ENCODE assay signal across 8 mouse cellular contexts in genomic region chr19:7165509-7166199, GRCm38 (mm10). TPM values are rescaled to one million over a fixed set of nuclear protein-coding genes. Genes with fewer than 3 reads are reported as not detected.
A peak's percentile ranks its signal among the peaks of the same experiment; 100 is the strongest.
DNase-seq lines count a peak whose midpoint lies in the region; ATAC-seq and TF ChIP-seq lines count a peak whose summit lies in the region.

No protein-coding gene starts in this region.

- peaks cover 49% of the 10 kb centered on the region for H3K27me3 ChIP-seq in forebrain, embryonic 13.5 days
- peaks cover 79% of the 10 kb centered on the region for H3K27me3 ChIP-seq in limb, embryonic 13.5 days
- peaks cover 25% of the 10 kb centered on the region for H3K27me3 ChIP-seq in small intestine, adult 2 months (ENCODE audit: control insufficient read depth, insufficient read depth, low read length)

- no peak for TF ChIP-seq CTCF in small intestine, adult 2 months (IDR thresholded peaks at IDR 0.05; ENCODE audit: extremely low read depth, insufficient read length, insufficient replicate concordance, low read depth, low read length)

- H3K27ac ChIP-seq in brown adipose tissue, adult 24 weeks (replicated peaks; ENCODE audit: low read depth, low read length): no peak overlapping the region
- H3K27ac ChIP-seq in forebrain, embryonic 13.5 days: 0 out of 2 replicates have a peak overlapping the region, but pooled peaks have one; percentile 40
- H3K27ac ChIP-seq in limb, embryonic 13.5 days: no peak overlapping the region
- no peak overlapping the region for H3K27ac ChIP-seq in small intestine, adult 2 months (ENCODE audit: insufficient read depth, low read depth, low read length)

- H3K4me3 ChIP-seq in brown adipose tissue, adult 24 weeks (ENCODE audit: insufficient read depth, low read depth, low read length): peak overlapping the region; percentile 46
- peak overlapping the region; percentile 80 for H3K4me3 ChIP-seq in forebrain, embryonic 13.5 days
- peak overlapping the region; percentile 81 for H3K4me3 ChIP-seq in limb, embryonic 13.5 days
- peak overlapping the region; percentile 46 for H3K4me3 ChIP-seq in small intestine, adult 2 months (ENCODE audit: low read depth, low read length)

- H3K4me2 ChIP-seq in forebrain, embryonic 13.5 days: peak overlapping the region; percentile 98
- peak overlapping the region; percentile 98 for H3K4me2 ChIP-seq in limb, embryonic 13.5 days (replicated peaks)

- peak; percentile 39 to 43 for DNase-seq in left cerebral cortex, adult 18-20 months (ENCODE audit: low spot score in 2 of 2)
- DNase-seq in left cerebral cortex, adult 9 months (ENCODE audit: low spot score in 2 of 2): no peak
- DNase-seq in MN1 (ENCODE audit: low spot score): no peak
- DNase-seq in spleen, postnatal 36 days (ENCODE audit: low spot score in 2 of 2): no peak

- no peak for TF ChIP-seq POLR2A in small intestine, adult 2 months (IDR thresholded peaks at IDR 0.05; ENCODE audit: low read depth, low read length)

- H3K4me1 ChIP-seq in brown adipose tissue, adult 24 weeks (ENCODE audit: control insufficient read depth, insufficient read depth, insufficient read length, low read length): peaks cover 2% of the 10 kb centered on the region; the same call in 1 of the 2 replicates
- H3K4me1 ChIP-seq in forebrain, embryonic 13.5 days: peaks cover 44% of the 10 kb centered on the region
- peaks cover 37% of the 10 kb centered on the region for H3K4me1 ChIP-seq in limb, embryonic 13.5 days
- peaks cover 5% of the 10 kb centered on the region for H3K4me1 ChIP-seq in small intestine, adult 2 months (ENCODE audit: control insufficient read depth, insufficient read depth, insufficient read length, low read length)

- H3K9ac ChIP-seq in forebrain, embryonic 13.5 days: peak overlapping the region; percentile 88
- H3K9ac ChIP-seq in limb, embryonic 13.5 days: peak overlapping the region; percentile 84

- H3K36me3 ChIP-seq in forebrain, embryonic 13.5 days (ENCODE audit: poor library complexity, severe bottlenecking): no peaks in the 10 kb centered on the region
- no peaks in the 10 kb centered on the region for H3K36me3 ChIP-seq in limb, embryonic 13.5 days
- no peaks in the 10 kb centered on the region for H3K36me3 ChIP-seq in small intestine, adult 2 months (ENCODE audit: control insufficient read depth, insufficient read depth, low read length)

- under 1% methylated on average over 74 of the region's 105 CpGs for WGBS in forebrain, embryonic 13.5 days
- under 1% methylated on average over 43 of the region's 105 CpGs for WGBS in limb, embryonic 13.5 days
- WGBS in small intestine, adult 2 months: 3% methylated on average over 93 of the region's 105 CpGs

- peak; percentile 57 for ATAC-seq in forebrain, embryonic 13.5 days
- ATAC-seq in limb, embryonic 13.5 days (ENCODE audit: low FRiP score, low read depth): peak; percentile 12; the same call in 1 of the 2 replicates

- no peaks in the 10 kb centered on the region for H3K9me3 ChIP-seq in forebrain, embryonic 13.5 days (replicated peaks)
- H3K9me3 ChIP-seq in limb, embryonic 13.5 days: no peaks in the 10 kb centered on the region

RNA-seq across cellular contexts. Expression of gene Otub1, which starts 40.5 kb away (rescaled TPM):
- 100 to 1,000 TPM; 274 to 284 TPM for total RNA-seq in left cerebral cortex, adult 18-20 months (2021)
- polyA plus RNA-seq in brown adipose tissue, adult 24 weeks (2012; ENCODE audit: insufficient read depth, insufficient read length, missing spikeins): 28.7 and 44.7 TPM in 2 replicates
- 242 and 249 TPM in 2 replicates for polyA plus RNA-seq in forebrain, embryonic 13.5 days (2015; fragmentation: Nextera tagmentation; extraction: Ambion mirVana)
- polyA plus RNA-seq in limb, embryonic 13.5 days (2015; fragmentation: Nextera tagmentation; extraction: Ambion mirVana): 226 and 229 TPM in 2 replicates
- 61.9 and 113 TPM in 2 replicates for polyA plus RNA-seq in small intestine, adult 2 months (2012; rRNA removed)

RNA-seq across cellular contexts. Expression of gene Cox8a, which starts 51.8 kb away (rescaled TPM):
- 1,000 to 10,000 TPM in 1 of 2 experiments, 100 to 1,000 TPM in 1; 906 to 1,040 TPM for total RNA-seq in left cerebral cortex, adult 18-20 months (2021)
- polyA plus RNA-seq in brown adipose tissue, adult 24 weeks (2012; ENCODE audit: insufficient read depth, insufficient read length, missing spikeins): 4,354 and 4,380 TPM in 2 replicates
- polyA plus RNA-seq in forebrain, embryonic 13.5 days (2015; fragmentation: Nextera tagmentation; extraction: Ambion mirVana): 673 and 749 TPM in 2 replicates
- 734 and 747 TPM in 2 replicates for polyA plus RNA-seq in limb, embryonic 13.5 days (2015; fragmentation: Nextera tagmentation; extraction: Ambion mirVana)
- 3,019 and 4,573 TPM in 2 replicates for polyA plus RNA-seq in small intestine, adult 2 months (2012; rRNA removed)

Comparison
In these comparisons a context has a peak if more than half of its experiments do, and no peak if none do; other contexts are left out.
1. DNase-seq: peak in left cerebral cortex, adult 18-20 months (2 of 2); none in left cerebral cortex, adult 9 months (0 of 2), MN1 (single experiment) and spleen, postnatal 36 days (0 of 2).
2. Peak in every context shown above with its lines, with median percentiles within 50 percentile points of each other: H3K4me3 ChIP-seq.